Mouse (Mus musculus): Measurements from ENCODE around the gene 1110059G10Rik. TPM values are rescaled to one million over a fixed set of nuclear protein-coding genes. Genes with fewer than 3 reads are reported as not detected.

Gene 1110059G10Rik
- 18.8 and 19.4 TPM in 2 replicates for polyA plus RNA-seq (2012; rRNA removed)

DNA sequence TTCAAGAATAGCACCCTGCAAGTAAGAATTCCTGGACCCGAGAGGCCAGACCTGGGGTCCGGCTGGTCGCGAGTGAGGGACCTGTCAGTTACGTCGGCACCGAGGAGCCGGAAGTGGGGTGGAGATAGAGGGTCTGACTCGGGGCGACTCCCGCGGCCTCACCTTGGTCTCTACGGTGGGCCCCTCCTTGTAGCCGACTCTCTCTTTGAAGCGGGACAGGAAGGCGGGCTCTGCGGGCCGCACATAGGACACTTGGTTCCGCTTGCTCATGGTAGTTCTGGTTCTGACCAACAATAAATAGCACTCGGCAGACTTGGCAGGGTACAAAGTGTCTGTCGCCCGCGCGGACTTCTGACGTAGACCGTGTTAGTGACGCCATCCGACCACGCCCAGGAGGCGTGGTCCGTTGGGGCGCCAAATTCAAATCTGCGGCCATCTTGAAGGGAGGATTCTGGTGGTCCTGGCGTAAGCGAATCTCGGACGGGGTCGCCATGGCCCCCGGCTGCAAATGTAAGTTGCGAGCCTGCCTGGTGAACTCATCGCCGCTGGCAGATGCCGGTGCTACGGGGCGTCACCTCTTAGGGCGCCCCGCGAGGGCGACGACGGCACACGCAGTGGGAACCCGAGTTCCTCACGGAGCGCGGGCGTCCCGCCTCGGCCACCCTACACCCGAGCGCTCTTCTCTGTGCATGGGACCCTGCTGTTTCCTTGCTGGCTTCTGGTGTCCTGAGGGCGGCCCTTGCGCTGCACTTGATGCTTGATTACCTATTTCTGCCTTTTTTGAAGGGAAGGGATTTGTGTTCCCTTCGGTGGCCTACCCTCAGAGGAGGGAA lies at the start of gene 1110059G10Rik, which contains the start of gene Kif15:
Gene 1110059G10Rik (minus strand): TSS at position 358 of the 833 bp plus-strand sequence.
Gene Kif15 (plus strand): TSS at position 404 of the 833 bp plus-strand sequence.
- DNase-seq (ENCODE audit: low spot score) = peak; percentile 92

DNA sequence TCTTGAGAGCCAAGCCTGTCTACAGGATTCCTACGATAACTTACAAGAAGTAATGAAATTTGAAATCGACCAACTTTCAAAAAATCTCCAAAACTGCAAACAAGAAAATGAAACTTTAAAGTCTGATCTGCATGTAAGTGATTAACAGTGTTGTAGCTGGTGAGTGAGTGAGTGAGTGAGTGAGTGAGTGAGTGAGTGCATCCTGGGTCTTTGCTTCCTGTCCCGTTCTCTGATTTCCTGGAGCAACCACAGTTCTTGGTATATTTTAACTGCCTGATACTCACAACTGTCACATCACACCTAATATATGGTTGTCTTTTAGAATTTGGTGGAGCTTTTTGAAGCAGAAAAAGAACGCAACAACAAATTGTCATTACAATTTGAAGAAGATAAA lies 48.4 kb upstream of the 1110059G10Rik start:
- no peak for DNase-seq (ENCODE audit: low spot score)

DNA sequence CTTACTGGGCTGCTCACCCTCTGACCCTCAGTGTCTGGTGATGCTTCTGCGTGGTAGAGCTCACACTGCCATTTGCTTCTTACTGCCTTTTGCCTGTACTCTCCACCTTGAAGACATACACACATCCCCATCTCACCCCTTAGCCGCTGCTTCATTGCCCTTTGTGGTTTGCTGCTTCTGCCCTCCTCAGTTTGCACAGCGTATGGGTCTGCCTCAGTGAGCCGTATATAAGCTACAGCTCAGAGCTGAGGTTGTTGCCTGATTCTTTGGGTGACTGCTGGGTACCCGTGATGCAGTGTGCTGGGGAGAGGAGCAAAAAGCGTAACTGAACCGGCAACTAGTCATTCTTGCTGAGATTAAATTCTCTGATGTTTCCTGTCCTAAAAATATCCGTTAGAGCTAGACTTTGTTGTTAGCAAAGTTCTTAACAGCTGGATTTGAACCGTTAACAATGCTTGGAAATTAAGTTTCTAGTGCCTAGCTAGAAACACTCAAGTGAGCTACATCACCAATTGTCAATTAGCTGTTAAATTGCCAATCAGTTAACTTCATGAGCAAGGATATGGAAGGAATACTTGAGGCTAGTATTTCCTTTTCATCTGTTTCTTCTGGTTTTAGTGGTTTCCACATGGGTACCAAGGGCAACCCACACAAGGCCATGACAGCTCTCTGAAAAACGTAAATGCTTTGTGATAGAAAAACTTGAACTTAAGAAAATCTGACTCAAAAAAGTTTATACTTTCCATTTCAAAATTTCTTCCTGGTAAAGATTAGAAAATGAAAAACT lies 47.8 kb upstream of the 1110059G10Rik start:
- DNase-seq (ENCODE audit: low spot score) = no peak

DNA sequence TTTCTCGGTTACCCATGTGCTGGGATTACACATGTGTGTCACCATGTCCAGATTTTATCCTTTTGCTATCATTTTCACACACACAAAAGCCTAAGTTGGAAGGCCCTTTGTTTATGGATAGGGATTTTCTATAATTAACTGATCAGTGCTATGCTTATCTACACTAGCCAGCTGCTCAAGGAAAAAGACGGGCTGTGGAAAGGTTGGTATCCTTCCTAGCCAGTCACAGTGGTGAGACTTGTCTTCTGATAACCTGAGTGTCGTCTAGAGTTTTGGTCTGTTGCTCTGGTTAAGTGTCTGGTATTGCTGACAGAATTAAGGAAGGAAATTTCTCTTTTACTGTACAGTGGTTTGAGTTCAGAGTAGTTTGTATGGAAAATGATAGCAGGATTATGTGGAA lies 21.9 kb downstream of the 1110059G10Rik start:
- DNase-seq (ENCODE audit: low spot score) = no peak

DNA sequence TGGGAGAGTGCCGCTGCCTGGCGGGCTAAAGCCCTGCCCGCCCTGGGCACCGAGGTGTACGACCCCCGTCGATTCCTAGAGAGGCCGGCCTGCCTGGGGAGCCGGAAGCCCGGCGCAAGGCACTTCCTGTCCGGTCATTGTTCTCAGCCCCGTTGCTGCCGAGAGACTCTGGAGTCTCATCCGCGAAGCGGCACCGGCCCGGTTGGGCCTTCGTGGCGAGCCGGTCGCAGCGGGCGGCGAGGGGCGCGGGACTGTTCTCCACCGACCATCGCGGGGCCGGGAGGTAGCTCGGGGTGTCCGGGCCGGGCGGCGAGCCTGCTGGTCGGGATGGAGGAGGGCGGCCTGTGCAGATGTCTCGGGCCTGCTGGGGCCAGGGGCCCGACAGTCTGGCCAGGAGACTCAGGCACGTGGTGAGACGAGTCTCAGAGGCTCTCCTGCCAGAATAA lies 27.8 kb downstream of the 1110059G10Rik start, which contains the start of gene Zfp105:
Gene Zfp105 (plus strand): TSS at position 137 of the 446 bp plus-strand sequence.
- peak; percentile 47 for DNase-seq (ENCODE audit: low spot score)

DNA sequence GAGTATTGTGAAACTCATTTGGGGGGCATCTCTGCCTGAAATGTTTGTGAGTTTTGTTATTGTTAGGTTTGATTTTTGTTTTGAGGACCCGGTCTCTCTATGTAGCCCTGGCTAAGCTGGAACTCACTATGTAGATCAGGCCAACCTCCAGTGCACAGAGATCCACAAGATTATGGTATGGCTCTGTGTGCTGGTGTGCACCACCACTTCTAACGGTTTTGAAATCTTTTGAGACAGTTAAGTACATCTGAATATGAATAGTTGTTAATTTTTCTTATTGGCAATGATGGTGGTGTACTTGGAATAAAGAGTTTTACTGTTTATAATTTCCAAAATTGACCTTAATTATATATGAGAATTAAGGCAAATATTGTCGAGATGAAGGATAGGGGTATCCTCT lies 28.4 kb downstream of the 1110059G10Rik start:
- no peak for DNase-seq (ENCODE audit: low spot score)

DNA sequence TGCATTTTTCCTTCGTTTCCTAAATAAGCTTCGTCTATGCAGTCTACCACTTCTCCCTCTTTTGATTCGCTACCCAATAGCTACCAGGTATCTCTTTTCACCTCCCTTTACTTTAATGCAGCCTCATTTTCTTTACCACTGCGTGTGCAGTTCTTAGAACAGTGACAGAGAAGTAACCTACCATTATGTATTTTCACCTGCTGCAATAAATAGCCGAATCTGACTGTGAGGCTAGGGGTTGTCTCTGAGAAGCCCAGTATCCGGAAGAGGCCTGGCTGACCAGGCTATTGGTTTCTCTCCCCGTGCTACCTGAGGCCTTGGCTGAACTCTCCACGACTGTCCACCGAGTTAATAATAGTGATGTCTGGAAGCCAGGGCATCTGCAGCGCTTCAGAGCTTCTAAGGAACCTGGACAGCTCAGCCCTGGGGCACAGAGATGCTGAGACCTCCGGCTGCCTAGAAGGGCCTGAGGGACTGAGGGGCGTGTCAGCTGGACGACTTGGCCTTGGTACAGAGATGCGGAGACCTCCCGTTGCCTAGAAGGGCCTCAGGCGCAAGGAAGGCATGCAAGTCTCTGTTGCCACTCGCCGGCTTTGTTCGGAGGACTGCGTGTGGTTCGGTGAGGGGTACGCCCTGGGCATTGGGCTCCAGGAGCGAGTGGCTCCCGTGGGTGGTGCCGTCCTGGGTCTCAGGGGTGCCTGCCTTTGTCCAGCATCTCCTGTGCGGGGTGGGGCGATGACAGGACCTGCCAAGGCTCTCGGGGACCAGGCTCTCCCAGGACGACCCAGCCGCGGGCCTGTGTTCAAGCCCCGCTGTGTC lies 47.9 kb downstream of the 1110059G10Rik start:
- DNase-seq (ENCODE audit: low spot score) = peak; percentile 32

DNA sequence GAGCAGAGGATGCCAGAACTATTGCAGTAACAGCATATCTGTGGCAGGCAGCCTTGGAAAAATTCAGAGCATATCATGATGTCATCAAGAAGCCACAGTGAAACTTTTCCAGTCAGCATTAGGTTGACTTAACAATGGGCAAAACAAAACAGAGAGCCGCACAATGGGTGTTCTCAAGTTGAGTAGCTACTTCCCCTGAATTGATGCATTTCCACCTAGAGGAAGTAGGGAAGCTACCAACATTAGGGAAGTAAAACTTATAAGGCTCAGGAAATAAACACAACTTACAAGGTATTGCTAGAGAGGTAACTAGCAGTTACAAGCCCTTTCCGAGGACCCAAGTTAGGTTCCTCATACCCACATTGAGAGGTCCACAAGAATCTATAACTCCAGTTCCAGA lies 49.8 kb downstream of the 1110059G10Rik start:
- no peak for DNase-seq (ENCODE audit: low spot score)

Other genes starting within 250 kb of the 1110059G10Rik start
- gene Topaz1, start 203.7 kb downstream of the 1110059G10Rik start, polyA plus RNA-seq (2012; rRNA removed) = 0.01 TPM in 2 replicates
- gene Tcaim, start 145.5 kb downstream of the 1110059G10Rik start, polyA plus RNA-seq (2012; rRNA removed) = 6.6 and 7.1 TPM in 2 replicates
- not detected in 2 replicates for gene Gm35549, start 107.0 kb downstream of the 1110059G10Rik start, polyA plus RNA-seq (2012; rRNA removed)
- 66.7 and 67.3 TPM in 2 replicates for gene Zfp445, start 85.0 kb downstream of the 1110059G10Rik start, polyA plus RNA-seq (2012; rRNA removed)
- 7.7 and 9.5 TPM in 2 replicates for gene Zkscan7, start 65.3 kb downstream of the 1110059G10Rik start, polyA plus RNA-seq (2012; rRNA removed)
- gene Zfp105, start 27.9 kb downstream of the 1110059G10Rik start, polyA plus RNA-seq (2012; rRNA removed) = 6.3 and 7.1 TPM in 2 replicates
- 0.92 and 1.0 TPM in 2 replicates for gene Kif15, start within 50 bp of the 1110059G10Rik start, polyA plus RNA-seq (2012; rRNA removed)
- 17.1 and 19.5 TPM in 2 replicates for gene Tmem42, start 70.3 kb upstream of the 1110059G10Rik start, polyA plus RNA-seq (2012; rRNA removed)
- gene Tgm4, start 83.7 kb upstream of the 1110059G10Rik start, polyA plus RNA-seq (2012; rRNA removed) = 0.22 and 0.47 TPM in 2 replicates
- gene Zdhhc3, start 162.2 kb upstream of the 1110059G10Rik start, polyA plus RNA-seq (2012; rRNA removed) = 55.8 and 62.5 TPM in 2 replicates
- 72.3 and 101 TPM in 2 replicates for gene Exosc7, start 162.2 kb upstream of the 1110059G10Rik start, polyA plus RNA-seq (2012; rRNA removed)
- gene Clec3b, start 199.9 kb upstream of the 1110059G10Rik start, polyA plus RNA-seq (2012; rRNA removed) = 707 and 739 TPM in 2 replicates

Data from urinary bladder, adult 2 months (tissue).